12 mouse cellular contexts compared by ENCODE assay signal in the genomic region with DNA sequence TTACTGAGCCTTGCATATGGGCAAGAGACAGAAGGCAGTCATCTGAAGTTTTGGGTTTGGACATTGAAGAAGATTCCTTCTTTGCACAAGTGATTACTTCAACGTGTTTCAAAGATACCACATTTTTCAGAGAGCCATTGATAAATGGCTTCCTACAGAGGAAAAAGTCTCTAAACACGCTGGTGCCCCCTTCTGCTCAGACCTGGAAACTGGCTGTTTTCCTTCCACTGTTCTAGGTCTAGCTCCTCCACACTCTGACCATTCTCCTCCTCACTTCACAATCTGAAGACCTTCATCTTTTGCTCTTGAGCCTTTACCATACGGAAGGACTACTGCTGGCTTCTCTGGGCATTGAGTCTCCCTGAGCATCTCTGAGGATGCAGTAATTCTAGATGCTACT. TPM values are rescaled to one million over a fixed set of nuclear protein-coding genes. Genes with fewer than 3 reads are reported as not detected.
DNase-seq lines count a peak whose midpoint lies in the region; ATAC-seq and TF ChIP-seq lines count a peak whose summit lies in the region.
"Had no signal": no experiment of that assay in that cellular context is flagged by ENCODE, and none has a peak within 500 bp of the region (broad histone marks: within the 10 kb centered on the region; RNA-seq: fewer than 3 reads in every experiment).

No protein-coding gene starts in this region.

- no peak overlapping the region for H3K4me3 ChIP-seq in heart, postnatal 0 days (ENCODE audit: low read depth, low read length)
- no peak overlapping the region for H3K4me3 ChIP-seq in heart, embryonic 12.5 days
- no peak overlapping the region for H3K4me3 ChIP-seq in lung, adult 2 months (replicated peaks; ENCODE audit: extremely low read depth, low read depth, low read length)
- H3K4me3 ChIP-seq in hindbrain, embryonic 13.5 days = no peak overlapping the region
- H3K4me3 ChIP-seq: lung, embryonic 15.5 days had no signal

- H3K27me3 ChIP-seq in heart, postnatal 0 days (ENCODE audit: control insufficient read depth, insufficient read depth, low read length) = no peaks in the 10 kb centered on the region
- H3K27me3 ChIP-seq in heart, embryonic 12.5 days (replicated peaks) = no peaks in the 10 kb centered on the region
- H3K27me3 ChIP-seq in hindbrain, embryonic 13.5 days = no peaks in the 10 kb centered on the region
- H3K27me3 ChIP-seq: lung, embryonic 15.5 days had no signal

- no peaks in the 10 kb centered on the region for H3K4me1 ChIP-seq in heart, postnatal 0 days (ENCODE audit: control insufficient read depth, insufficient read depth)
- H3K4me1 ChIP-seq in heart, embryonic 12.5 days (replicated peaks) = no peaks in the 10 kb centered on the region
- H3K4me1 ChIP-seq in lung, adult 2 months (ENCODE audit: control insufficient read depth, insufficient read depth, low read length) = no peaks in the 10 kb centered on the region
- H3K4me1 ChIP-seq in hindbrain, embryonic 13.5 days (replicated peaks) = no peaks in the 10 kb centered on the region
- H3K4me1 ChIP-seq: lung, embryonic 15.5 days had no signal

- H3K9me3 ChIP-seq in heart, postnatal 0 days (replicated peaks; ENCODE audit: control insufficient read depth, low read length) = no peaks in the 10 kb centered on the region
- no peaks in the 10 kb centered on the region for H3K9me3 ChIP-seq in heart, embryonic 12.5 days (replicated peaks)
- no peaks in the 10 kb centered on the region for H3K9me3 ChIP-seq in hindbrain, embryonic 13.5 days
- H3K9me3 ChIP-seq: lung, embryonic 15.5 days had no signal

- WGBS in heart, postnatal 0 days = 35% methylated on average over 3 of the region's 3 CpGs
- WGBS in heart, embryonic 12.5 days = 35% methylated on average over 3 of the region's 3 CpGs
- 36% methylated on average over 3 of the region's 3 CpGs for WGBS in lung, adult 2 months
- WGBS in hindbrain, embryonic 13.5 days = 60% methylated on average over 3 of the region's 3 CpGs

- TF ChIP-seq EP300 in heart, postnatal 0 days (IDR thresholded peaks at IDR 0.05; ENCODE audit: low read depth) = no peak

- ATAC-seq in heart, postnatal 0 days (ENCODE audit: insufficient read depth, low read depth) = no peak
- no peak for ATAC-seq in heart, embryonic 12.5 days (ENCODE audit: insufficient number of reproducible peaks, low FRiP score)
- ATAC-seq in hindbrain, embryonic 13.5 days (ENCODE audit: low FRiP score) = no peak
- no peak for ATAC-seq in CD4-positive, CD25-positive, alpha-beta regulatory T cell, adult 4 months

- no peak for TF ChIP-seq POLR2A in lung, adult 2 months (IDR thresholded peaks at IDR 0.05; ENCODE audit: borderline replicate concordance, extremely low read depth, low read depth, low read length)

- no peak overlapping the region for H3K4me2 ChIP-seq in heart, postnatal 0 days (ENCODE audit: low read depth, low read length)
- H3K4me2 ChIP-seq in heart, embryonic 12.5 days = no peak overlapping the region
- H3K4me2 ChIP-seq in hindbrain, embryonic 13.5 days = no peak overlapping the region
- H3K4me2 ChIP-seq: lung, embryonic 15.5 days had no signal

- no peaks in the 10 kb centered on the region for H3K36me3 ChIP-seq in heart, postnatal 0 days (replicated peaks; ENCODE audit: control insufficient read depth, insufficient read depth, low read length)
- no peaks in the 10 kb centered on the region for H3K36me3 ChIP-seq in heart, embryonic 12.5 days
- H3K36me3 ChIP-seq in hindbrain, embryonic 13.5 days = no peaks in the 10 kb centered on the region
- H3K36me3 ChIP-seq: lung, embryonic 15.5 days had no signal

- H3K27ac ChIP-seq in heart, postnatal 0 days (ENCODE audit: low read depth) = no peak overlapping the region
- no peak overlapping the region for H3K27ac ChIP-seq in heart, embryonic 12.5 days (ENCODE audit: poor library complexity, severe bottlenecking)
- H3K27ac ChIP-seq in hindbrain, embryonic 13.5 days = no peak overlapping the region
- H3K27ac ChIP-seq: lung, embryonic 15.5 days had no signal

- no peak for DNase-seq in heart, postnatal 0 days (ENCODE audit: low spot score)
- peak; percentile 7 for DNase-seq in lung, adult 2 months
- no peak for DNase-seq in lung, postnatal 25 days (ENCODE audit: low spot score)
- peak; percentile 11 for DNase-seq in ZHBTc4 (ENCODE audit: low read depth, low spot score)
- peak; percentile 8 for DNase-seq in fibroblast of lung, adult 2 months (ENCODE audit: low read depth)

- TF ChIP-seq CTCF in heart, postnatal 0 days (IDR thresholded peaks at IDR 0.05; ENCODE audit: low read depth) = peak; percentile 24
- 0 out of 2 replicates have a peak, but pooled peaks have one; percentile 21 for TF ChIP-seq CTCF in lung, adult 2 months (IDR thresholded peaks at IDR 0.05; ENCODE audit: insufficient read depth, low read length)

- no peak overlapping the region for H3K9ac ChIP-seq in heart, postnatal 0 days (replicated peaks; ENCODE audit: low read depth, low read length)
- no peak overlapping the region for H3K9ac ChIP-seq in heart, embryonic 12.5 days
- H3K9ac ChIP-seq in hindbrain, embryonic 13.5 days = no peak overlapping the region
- H3K9ac ChIP-seq: lung, embryonic 15.5 days had no signal

RNA-seq across cellular contexts. Expression of a gene that starts 45.1 kb away (rescaled TPM):
- total RNA-seq in heart, postnatal 0 days (2014; rRNA removed; ENCODE audit: low replicate concordance) = not detected in 2 replicates
- polyA plus RNA-seq in heart, postnatal 0 days (2015; fragmentation: Nextera tagmentation; extraction: Ambion mirVana) = not detected in 2 replicates
- not detected in 2 replicates for polyA plus RNA-seq in heart, embryonic 12.5 days (2016; fragmentation: Nextera tagmentation; extraction: Ambion mirVana)
- polyA plus RNA-seq in lung, adult 2 months (2012; rRNA removed) = not detected in 2 replicates
- not detected in 2 replicates for polyA plus RNA-seq in hindbrain, embryonic 13.5 days (2015; fragmentation: Nextera tagmentation; extraction: Ambion mirVana)
- not detected for polyA plus RNA-seq in CD4-positive, CD25-positive, alpha-beta regulatory T cell, adult 4 months (2017; shearing (Covaris generic))
- total RNA-seq: heart, postnatal 14 days had no signal
- polyA plus RNA-seq: large intestine, adult 2 months; lung, embryonic 15.5 days; small intestine, adult 2 months had no signal

Comparison
In these comparisons a context has a peak if more than half of its experiments do, and no peak if none do; other contexts are left out.
1. DNase-seq: peak in lung, adult 2 months (single experiment), ZHBTc4 (single experiment) and fibroblast of lung, adult 2 months (single experiment); none in heart, postnatal 0 days (single experiment) and lung, postnatal 25 days (single experiment).